Mouse (Mus musculus): ENCODE results near the gene Dio1. TPM values are rescaled to one million over a fixed set of nuclear protein-coding genes. Genes with fewer than 3 reads are reported as not detected.

Gene Dio1
- polyA plus RNA-seq, 1 experiment, result 0.06 TPM

DNA sequence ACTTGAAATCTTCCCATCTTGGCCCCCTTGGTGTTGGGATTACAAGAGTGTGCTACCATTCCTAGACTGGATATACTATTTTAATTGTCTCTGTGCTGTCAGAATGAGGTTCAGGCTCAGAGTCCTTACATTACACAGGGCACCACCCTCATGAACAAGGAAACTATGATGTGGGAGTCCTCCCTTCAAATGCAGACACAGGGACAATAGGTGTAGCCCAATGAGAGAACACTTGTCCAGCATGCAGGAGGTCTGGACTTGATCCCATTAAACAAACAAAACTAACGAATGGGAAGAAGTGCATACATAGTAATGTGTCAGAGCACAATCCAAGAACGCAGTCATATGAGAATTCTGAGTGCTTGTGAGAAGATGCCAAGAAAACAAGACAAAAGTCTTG lies 19.5 kb downstream of the Dio1 start:
- H3K4me1 ChIP-seq (ENCODE audit: control insufficient read depth, insufficient read depth, insufficient read length), result peaks cover 11% of the 10 kb centered on the region; the same call in 1 of the 2 replicates
- 88% methylated on average over 2 of the region's 2 CpGs for WGBS
- DNase-seq (ENCODE audit: low read depth in 1 of 2, low spot score in 2 of 2), result no peak
- TF ChIP-seq POLR2A (IDR thresholded peaks at IDR 0.05; ENCODE audit: low read depth, low read length) (no peak), CTCF (IDR thresholded peaks at IDR 0.05; ENCODE audit: extremely low read depth, insufficient read depth, insufficient read length, insufficient replicate concordance) (no peak)
- no peak overlapping the region for H3K27ac ChIP-seq (ENCODE audit: insufficient read depth, low read length)
- H3K27me3 ChIP-seq (ENCODE audit: control insufficient read depth, insufficient read depth, low read length), result no peaks in the 10 kb centered on the region
- no peaks in the 10 kb centered on the region; the same call in 1 of the 2 replicates for H3K36me3 ChIP-seq (ENCODE audit: control insufficient read depth, insufficient read depth, low read length)
- no peak overlapping the region for H3K4me3 ChIP-seq (ENCODE audit: extremely low read depth, insufficient read depth, insufficient read length)

- H3K4me1 ChIP-seq (ENCODE audit: control insufficient read depth, insufficient read depth, insufficient read length), result peaks cover 11% of the 10 kb centered on the region; the same call in 1 of the 2 replicates
- TF ChIP-seq POLR2A (IDR thresholded peaks at IDR 0.05; ENCODE audit: low read depth, low read length) (no peak), CTCF (IDR thresholded peaks at IDR 0.05; ENCODE audit: extremely low read depth, insufficient read depth, insufficient read length, insufficient replicate concordance) (no peak)
- H3K36me3 ChIP-seq (ENCODE audit: control insufficient read depth, insufficient read depth, low read length), result no peaks in the 10 kb centered on the region; the same call in 1 of the 2 replicates
- no peak for DNase-seq (ENCODE audit: low read depth in 1 of 2, low spot score in 2 of 2)
- no peak overlapping the region for H3K27ac ChIP-seq (ENCODE audit: insufficient read depth, low read length)
- H3K27me3 ChIP-seq (ENCODE audit: control insufficient read depth, insufficient read depth, low read length), result no peaks in the 10 kb centered on the region
- WGBS, result 96% methylated on average over 8 of the region's 8 CpGs
- H3K4me3 ChIP-seq (ENCODE audit: extremely low read depth, insufficient read depth, insufficient read length), result no peak overlapping the region
Measured at GRCm38 (mm10) chr4:107286386-107286785, 20.6 kb downstream of the Dio1 start.

- DNase-seq (ENCODE audit: low read depth in 1 of 2, low spot score in 2 of 2), result peak in 1 of 2 experiments; percentile 9
- TF ChIP-seq CTCF (IDR thresholded peaks at IDR 0.05; ENCODE audit: extremely low read depth, insufficient read depth, insufficient read length, insufficient replicate concordance), result no peak
- TF ChIP-seq POLR2A (IDR thresholded peaks at IDR 0.05; ENCODE audit: low read depth, low read length), result no peak
- 39% methylated on average over 3 of the region's 3 CpGs for WGBS
- Histone ChIP-seq H3K27me3 (ENCODE audit: control insufficient read depth, insufficient read depth, low read length) (no peaks in the 10 kb centered on the region), H3K27ac (ENCODE audit: insufficient read depth, low read length) (no peak overlapping the region), H3K4me1 (ENCODE audit: control insufficient read depth, insufficient read depth, insufficient read length) (peaks cover 11% of the 10 kb centered on the region; the same call in 1 of the 2 replicates), H3K4me3 (ENCODE audit: extremely low read depth, insufficient read depth, insufficient read length) (no peak overlapping the region), H3K36me3 (ENCODE audit: control insufficient read depth, insufficient read depth, low read length) (no peaks in the 10 kb centered on the region; the same call in 1 of the 2 replicates)
Measured at GRCm38 (mm10) chr4:107285446-107286200, 21.3 kb downstream of the Dio1 start.

GRCm38 (mm10) chr4:107280843-107281475 lies 26.0 kb downstream of the Dio1 start:
- 92% methylated on average over 7 of the region's 7 CpGs for WGBS

GRCm38 (mm10) chr4:107278188-107278707 lies 28.7 kb downstream of the Dio1 start:
- Histone ChIP-seq H3K4me3 (ENCODE audit: extremely low read depth, insufficient read depth, insufficient read length) (no peak overlapping the region), H3K27ac (ENCODE audit: insufficient read depth, low read length) (no peak overlapping the region), H3K27me3 (ENCODE audit: control insufficient read depth, insufficient read depth, low read length) (no peaks in the 10 kb centered on the region), H3K4me1 (ENCODE audit: control insufficient read depth, insufficient read depth, insufficient read length) (no peaks in the 10 kb centered on the region), H3K36me3 (ENCODE audit: control insufficient read depth, insufficient read depth, low read length) (peaks cover 4% of the 10 kb centered on the region; the same call in 1 of the 2 replicates)
- 93% methylated on average over 8 of the region's 8 CpGs for WGBS
- TF ChIP-seq POLR2A (IDR thresholded peaks at IDR 0.05; ENCODE audit: low read depth, low read length) (no peak), CTCF (IDR thresholded peaks at IDR 0.05; ENCODE audit: extremely low read depth, insufficient read depth, insufficient read length, insufficient replicate concordance) (no peak)
- no peak for DNase-seq (ENCODE audit: low read depth in 1 of 2, low spot score in 2 of 2)

More at GRCm38 (mm10) chr4:107280843-107281475, 26.0 kb downstream of the Dio1 start:
- Histone ChIP-seq H3K27ac (ENCODE audit: insufficient read depth, low read length) (no peak overlapping the region), H3K4me1 (ENCODE audit: control insufficient read depth, insufficient read depth, insufficient read length) (peaks cover 5% of the 10 kb centered on the region; the same call in 1 of the 2 replicates), H3K36me3 (ENCODE audit: control insufficient read depth, insufficient read depth, low read length) (peaks cover 4% of the 10 kb centered on the region; the same call in 1 of the 2 replicates), H3K27me3 (ENCODE audit: control insufficient read depth, insufficient read depth, low read length) (no peaks in the 10 kb centered on the region), H3K4me3 (ENCODE audit: extremely low read depth, insufficient read depth, insufficient read length) (no peak overlapping the region)
- TF ChIP-seq POLR2A (IDR thresholded peaks at IDR 0.05; ENCODE audit: low read depth, low read length), result no peak
- no peak for TF ChIP-seq CTCF (IDR thresholded peaks at IDR 0.05; ENCODE audit: extremely low read depth, insufficient read depth, insufficient read length, insufficient replicate concordance)
- DNase-seq (ENCODE audit: low read depth in 1 of 2, low spot score in 2 of 2), result no peak

DNA sequence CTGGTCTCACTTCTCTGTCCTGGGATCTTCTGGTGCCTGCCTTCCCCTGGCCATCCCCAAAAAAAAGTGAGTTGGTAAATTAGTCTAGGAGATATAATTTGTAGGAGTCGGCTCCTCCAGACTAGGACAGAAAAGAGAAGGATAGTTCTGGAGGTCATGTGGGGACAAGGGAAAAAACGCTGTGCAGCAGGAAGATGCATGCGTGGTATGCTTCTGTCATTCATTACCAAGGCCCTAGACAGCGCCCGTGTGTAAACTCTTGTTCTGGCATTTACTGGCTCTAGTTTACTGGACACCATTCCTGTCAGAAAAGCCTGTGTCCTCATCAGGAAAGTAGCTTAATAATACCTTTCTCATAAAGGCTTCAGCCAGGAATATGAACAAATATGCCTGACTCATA lies 32.5 kb downstream of the Dio1 start:
- H3K36me3 ChIP-seq (ENCODE audit: control insufficient read depth, insufficient read depth, low read length), result no peaks in the 10 kb centered on the region
- no peak for TF ChIP-seq CTCF (IDR thresholded peaks at IDR 0.05; ENCODE audit: extremely low read depth, insufficient read depth, insufficient read length, insufficient replicate concordance)
- no peak for TF ChIP-seq POLR2A (IDR thresholded peaks at IDR 0.05; ENCODE audit: low read depth, low read length)
- no peak overlapping the region for H3K27ac ChIP-seq (ENCODE audit: insufficient read depth, low read length)
- WGBS, result 88% methylated on average over 5 of the region's 5 CpGs
- H3K4me1 ChIP-seq (ENCODE audit: control insufficient read depth, insufficient read depth, insufficient read length), result no peaks in the 10 kb centered on the region
- no peak for DNase-seq (ENCODE audit: low read depth in 1 of 2, low spot score in 2 of 2)
- no peak overlapping the region for H3K4me3 ChIP-seq (ENCODE audit: extremely low read depth, insufficient read depth, insufficient read length)
- H3K27me3 ChIP-seq (ENCODE audit: control insufficient read depth, insufficient read depth, low read length), result no peaks in the 10 kb centered on the region

Data from spleen, adult 2 months (tissue).